Mouse (Mus musculus): ENCODE results near the gene Zc3h10. TPM values are rescaled to one million over a fixed set of nuclear protein-coding genes. Genes with fewer than 3 reads are reported as not detected.

The Zc3h10 gene
- 11.2 and 12.8 TPM in 2 replicates for polyA plus RNA-seq (2016; fragmentation: Nextera tagmentation; extraction: Ambion mirVana)

DNA sequence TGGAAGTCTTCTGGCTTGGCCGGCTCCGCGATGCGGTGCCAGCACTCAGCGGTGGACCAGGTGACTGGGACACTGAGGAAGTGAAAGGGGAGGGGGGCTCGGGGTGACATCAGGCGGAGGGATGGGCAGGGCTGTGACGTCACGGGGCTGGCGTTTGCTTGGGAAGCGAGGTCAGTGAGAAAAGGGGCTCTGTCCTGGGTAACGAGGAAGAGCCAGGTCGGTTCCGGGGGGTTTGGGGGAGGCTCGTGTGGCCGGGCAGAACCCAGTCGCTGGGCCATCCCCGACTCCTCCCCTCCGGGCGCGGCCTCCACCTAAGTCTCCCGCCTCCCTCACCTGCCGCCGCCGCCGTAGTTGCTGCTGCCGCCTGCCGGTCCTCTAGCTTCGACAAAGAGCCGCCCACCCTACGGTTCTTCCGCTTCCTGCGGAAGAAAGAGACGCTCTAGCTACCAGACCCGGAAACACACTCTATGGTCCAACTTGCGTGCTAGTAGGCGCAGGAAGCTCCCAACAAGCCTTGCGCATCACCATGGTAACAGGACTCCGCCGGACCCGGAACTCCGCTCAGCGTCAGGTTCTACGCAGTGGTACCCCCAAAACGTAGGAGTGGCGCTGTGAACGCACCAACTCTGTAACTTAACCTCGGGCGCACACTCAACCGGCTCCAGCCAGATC lies at the start of gene Zc3h10:
Gene Zc3h10 (minus strand): TSS at position 414 of the 672 bp plus-strand sequence.
- under 1% methylated on average over 46 of the region's 50 CpGs for WGBS
- peak within 1 kb of the TSS; percentile 96 for H3K27ac ChIP-seq
- peak; percentile 99 for DNase-seq (ENCODE audit: low spot score)
- peaks cover 17% of the 10 kb centered on the region for H3K4me1 ChIP-seq
- H3K9me3 ChIP-seq = no peaks in the 10 kb centered on the region
- peaks cover 33% of the 10 kb centered on the region for H3K36me3 ChIP-seq
- peak within 1 kb of the TSS; percentile 80 for H3K4me3 ChIP-seq
- H3K27me3 ChIP-seq (ENCODE audit: insufficient read depth, poor library complexity, severe bottlenecking) = no peaks in the 10 kb centered on the region

DNA sequence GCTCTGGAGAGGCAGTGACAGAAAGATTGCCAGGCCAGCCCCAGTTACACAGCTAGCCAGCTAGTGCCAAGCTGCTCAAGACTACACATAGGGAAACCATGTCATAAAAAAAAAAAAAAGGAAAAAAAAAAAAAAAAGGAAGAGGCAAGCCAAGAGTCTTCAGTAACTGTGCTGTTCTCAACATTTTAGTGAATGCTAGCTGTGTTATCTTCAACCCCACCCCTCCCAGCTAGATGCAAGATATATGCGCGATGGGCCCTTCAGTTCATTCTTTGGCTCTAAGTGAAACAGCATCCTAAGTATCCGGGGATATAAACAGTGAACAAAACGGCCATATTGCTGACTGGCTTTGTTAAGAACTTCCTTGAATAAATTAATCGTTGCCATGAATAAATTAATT lies 45.2 kb upstream of the Zc3h10 start:
- Histone ChIP-seq H3K4me1 (peaks cover 24% of the 10 kb centered on the region), H3K4me3 (no peak overlapping the region), H3K27ac (no peak overlapping the region), H3K9me3 (no peaks in the 10 kb centered on the region), H3K36me3 (no peaks in the 10 kb centered on the region), H3K27me3 (ENCODE audit: insufficient read depth, poor library complexity, severe bottlenecking) (peaks cover 19% of the 10 kb centered on the region)
- 63% methylated on average over 5 of the region's 5 CpGs for WGBS
- DNase-seq (ENCODE audit: low spot score) = no peak

DNA sequence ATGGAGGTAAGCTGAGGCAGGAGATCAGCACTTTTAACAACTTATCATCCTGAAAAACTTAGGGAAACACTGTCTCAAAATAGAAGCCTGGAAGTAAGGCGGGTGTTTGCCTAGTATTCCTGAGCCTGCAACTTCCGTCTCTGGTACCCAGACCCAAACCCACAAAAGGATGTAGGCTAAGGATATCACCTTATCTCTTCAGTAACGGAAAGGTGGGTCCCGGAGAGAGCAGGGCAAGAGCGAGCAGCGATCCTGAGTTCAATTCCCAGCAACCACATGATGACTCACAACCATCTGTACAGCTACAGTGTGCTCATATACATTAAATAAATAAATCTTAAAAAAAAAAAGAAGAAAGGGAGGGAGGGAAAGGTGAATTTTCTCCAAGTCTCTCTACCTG lies 43.9 kb upstream of the Zc3h10 start:
- DNase-seq (ENCODE audit: low spot score) = no peak
- no peaks in the 10 kb centered on the region for H3K36me3 ChIP-seq
- WGBS = 50% methylated on average over 6 of the region's 6 CpGs
- H3K9me3 ChIP-seq = no peaks in the 10 kb centered on the region
- H3K4me3 ChIP-seq = no peak overlapping the region
- H3K27ac ChIP-seq = no peak overlapping the region
- H3K4me1 ChIP-seq = peaks cover 34% of the 10 kb centered on the region
- peaks cover 33% of the 10 kb centered on the region for H3K27me3 ChIP-seq (ENCODE audit: insufficient read depth, poor library complexity, severe bottlenecking)

DNA sequence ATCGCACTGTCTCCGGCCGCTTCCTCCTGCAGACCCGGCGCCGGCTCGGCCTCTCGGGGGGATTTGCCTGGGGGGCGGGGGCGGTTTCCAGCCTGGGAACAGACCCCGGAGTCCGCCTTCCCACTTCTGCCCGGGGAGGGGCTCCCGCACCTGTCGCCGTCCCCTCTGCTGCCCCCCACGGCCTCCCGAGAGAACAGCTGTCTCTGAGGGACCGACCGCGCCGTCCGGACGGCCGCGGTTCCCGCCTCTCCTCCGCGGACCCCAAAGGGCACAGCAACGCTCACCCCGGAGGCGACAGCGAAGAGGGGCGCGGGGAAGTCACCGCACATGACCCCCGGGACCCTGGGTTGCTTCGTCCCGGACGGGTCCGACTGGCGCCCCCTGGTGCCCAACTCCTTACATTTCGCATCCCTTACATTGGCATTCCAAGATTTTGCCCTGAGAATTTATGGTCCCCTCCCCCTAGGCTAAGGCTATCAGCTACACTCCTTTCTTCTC lies 42.7 kb upstream of the Zc3h10 start:
- Histone ChIP-seq H3K4me1 (peaks cover 34% of the 10 kb centered on the region), H3K27me3 (ENCODE audit: insufficient read depth, poor library complexity, severe bottlenecking) (peaks cover 44% of the 10 kb centered on the region), H3K36me3 (no peaks in the 10 kb centered on the region), H3K9me3 (no peaks in the 10 kb centered on the region), H3K27ac (peak overlapping the region; percentile 83), H3K4me3 (peak overlapping the region; percentile 86)
- DNase-seq (ENCODE audit: low spot score) = no peak
- WGBS = 1% methylated on average over 43 of the region's 43 CpGs

DNA sequence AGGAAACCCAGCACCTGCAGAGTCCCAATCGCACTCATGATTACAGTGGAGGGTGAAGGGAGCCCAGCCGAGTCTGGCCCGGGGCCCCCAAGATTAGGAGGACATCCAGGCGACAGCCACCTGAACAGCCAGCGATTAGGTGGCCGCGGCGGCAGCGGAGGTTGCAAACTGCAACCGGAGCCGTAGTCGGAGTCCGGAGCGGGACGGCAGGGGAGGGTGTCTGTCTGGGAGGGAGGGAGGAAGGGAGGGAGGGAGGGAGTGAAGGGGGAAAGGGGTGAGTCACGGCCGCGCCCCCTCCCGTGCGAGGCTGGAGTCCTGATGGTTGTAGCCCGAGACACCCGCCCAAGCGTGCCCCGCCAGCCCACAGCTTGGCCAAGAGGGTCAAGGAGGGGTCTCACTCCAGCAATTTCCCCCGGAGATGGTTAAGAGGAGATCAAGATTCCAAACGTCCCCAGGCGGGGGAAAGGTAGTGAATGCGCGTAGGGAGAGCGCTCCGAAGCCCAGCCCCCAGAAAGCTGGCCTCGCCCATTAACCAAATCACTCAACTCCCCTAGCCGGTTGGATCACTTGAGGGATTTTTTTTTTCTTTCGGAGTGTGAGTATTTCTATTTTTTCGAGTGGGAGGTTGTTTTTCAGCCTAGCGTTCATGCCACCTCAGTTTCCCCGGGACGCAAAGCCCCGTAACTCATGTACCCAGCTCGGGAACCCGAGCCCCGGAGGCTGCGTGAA lies 42.1 kb upstream of the Zc3h10 start, which contains the start of gene Erbb3:
Gene Erbb3 (minus strand): TSS at position 189 of the 729 bp plus-strand sequence.
- Histone ChIP-seq H3K4me1 (peaks cover 34% of the 10 kb centered on the region), H3K4me3 (peak within 1 kb of the TSS; percentile 86), H3K27ac (peak within 1 kb of the TSS; percentile 83), H3K36me3 (no peaks in the 10 kb centered on the region), H3K9me3 (no peaks in the 10 kb centered on the region), H3K27me3 (ENCODE audit: insufficient read depth, poor library complexity, severe bottlenecking) (peaks cover 50% of the 10 kb centered on the region)
- DNase-seq (ENCODE audit: low spot score) = peak; percentile 80
- WGBS = under 1% methylated on average over 43 of the region's 43 CpGs

DNA sequence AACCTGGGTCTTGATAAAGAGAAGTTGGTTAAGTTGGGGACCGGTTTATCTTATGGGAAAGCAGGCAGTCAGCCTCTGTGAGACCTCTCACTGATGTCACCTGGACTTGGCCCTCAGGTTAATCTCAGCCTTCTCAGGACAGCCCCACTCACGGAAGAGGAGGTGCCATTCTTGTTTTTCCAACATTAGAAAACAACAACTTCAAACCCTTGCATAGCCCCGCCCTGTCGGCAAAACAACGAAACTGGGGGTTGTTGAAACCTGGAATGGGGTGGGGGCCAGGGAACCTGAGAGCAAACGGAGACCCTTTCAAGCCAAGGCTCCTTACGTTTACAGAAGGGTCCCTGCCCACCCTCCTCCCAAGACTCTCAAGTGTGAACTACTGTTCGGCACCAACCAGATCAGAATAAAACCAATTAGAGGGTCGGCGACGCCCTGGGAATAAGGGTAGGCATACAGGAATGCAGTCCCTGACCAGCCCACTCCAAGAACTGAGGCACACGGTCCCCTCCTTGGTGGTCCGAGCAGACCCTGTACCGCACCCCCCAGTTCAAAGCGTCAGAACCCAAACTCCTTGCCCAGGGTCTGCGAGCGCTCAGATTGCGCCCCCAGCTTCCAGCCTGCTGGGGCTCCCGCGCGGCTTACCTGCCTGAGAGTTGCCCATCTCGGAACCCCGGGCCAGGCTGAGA lies 41.3 kb upstream of the Zc3h10 start:
- Histone ChIP-seq H3K27ac (peak overlapping the region; percentile 83; the same call in 1 of the 2 replicates), H3K9me3 (no peaks in the 10 kb centered on the region), H3K4me3 (peak overlapping the region; percentile 86), H3K36me3 (no peaks in the 10 kb centered on the region), H3K27me3 (ENCODE audit: insufficient read depth, poor library complexity, severe bottlenecking) (peaks cover 53% of the 10 kb centered on the region), H3K4me1 (peaks cover 38% of the 10 kb centered on the region)
- WGBS = 1% methylated on average over 23 of the region's 23 CpGs
- no peak for DNase-seq (ENCODE audit: low spot score)

DNA sequence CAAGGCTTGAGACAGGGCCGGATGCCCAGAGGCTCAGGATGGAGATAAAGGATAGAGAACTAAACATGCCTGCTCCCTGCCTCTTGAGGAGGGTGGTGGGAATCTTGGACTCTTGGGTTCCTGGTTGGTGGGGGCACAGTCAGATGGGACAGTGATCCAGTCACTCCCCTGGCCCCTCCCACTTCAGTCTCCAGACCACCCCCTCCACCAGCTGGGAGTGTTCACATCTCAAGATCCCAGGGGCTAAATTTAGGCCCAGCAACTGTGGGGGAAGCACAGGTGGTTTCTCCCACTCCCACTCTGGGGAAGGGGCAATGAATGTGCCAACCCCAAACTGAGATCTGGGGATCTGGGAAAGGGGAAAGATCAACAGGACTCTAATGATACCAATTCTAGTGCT lies 40.6 kb upstream of the Zc3h10 start:
- Histone ChIP-seq H3K9me3 (no peaks in the 10 kb centered on the region), H3K27ac (0 out of 2 replicates have a peak overlapping the region, but pooled peaks have one; percentile 11), H3K4me1 (peaks cover 45% of the 10 kb centered on the region), H3K36me3 (no peaks in the 10 kb centered on the region), H3K27me3 (ENCODE audit: insufficient read depth, poor library complexity, severe bottlenecking) (peaks cover 53% of the 10 kb centered on the region), H3K4me3 (peak overlapping the region; percentile 86)
- DNase-seq (ENCODE audit: low spot score) = no peak
- WGBS = 31% methylated on average over 1 of the region's 1 CpGs

DNA sequence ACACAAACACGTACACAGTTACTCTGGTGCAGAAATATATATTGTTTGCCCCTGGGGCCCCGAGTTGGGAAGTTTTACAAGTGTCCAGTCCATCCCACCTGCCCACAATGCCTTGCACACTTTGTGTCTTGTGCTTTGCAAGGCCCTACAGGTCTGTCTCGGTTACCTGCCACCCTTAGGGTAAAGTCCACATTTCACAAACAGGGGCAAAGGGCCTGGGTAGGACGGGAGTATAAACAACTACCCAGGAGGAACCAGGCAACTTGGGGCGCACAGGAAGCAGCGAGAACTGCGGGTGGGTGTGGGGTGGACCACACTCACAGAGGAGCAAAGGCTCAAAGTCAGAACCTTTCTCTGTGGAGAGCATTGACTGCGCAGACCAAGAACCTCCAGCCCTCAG lies 40.1 kb upstream of the Zc3h10 start:
- Histone ChIP-seq H3K9me3 (no peaks in the 10 kb centered on the region), H3K27ac (0 out of 2 replicates have a peak overlapping the region, but pooled peaks have one; percentile 11), H3K4me1 (peaks cover 49% of the 10 kb centered on the region), H3K4me3 (peak overlapping the region; percentile 1; the same call in 1 of the 2 replicates), H3K27me3 (ENCODE audit: insufficient read depth, poor library complexity, severe bottlenecking) (peaks cover 53% of the 10 kb centered on the region), H3K36me3 (no peaks in the 10 kb centered on the region)
- DNase-seq (ENCODE audit: low spot score) = no peak
- WGBS = 53% methylated on average over 8 of the region's 8 CpGs

DNA sequence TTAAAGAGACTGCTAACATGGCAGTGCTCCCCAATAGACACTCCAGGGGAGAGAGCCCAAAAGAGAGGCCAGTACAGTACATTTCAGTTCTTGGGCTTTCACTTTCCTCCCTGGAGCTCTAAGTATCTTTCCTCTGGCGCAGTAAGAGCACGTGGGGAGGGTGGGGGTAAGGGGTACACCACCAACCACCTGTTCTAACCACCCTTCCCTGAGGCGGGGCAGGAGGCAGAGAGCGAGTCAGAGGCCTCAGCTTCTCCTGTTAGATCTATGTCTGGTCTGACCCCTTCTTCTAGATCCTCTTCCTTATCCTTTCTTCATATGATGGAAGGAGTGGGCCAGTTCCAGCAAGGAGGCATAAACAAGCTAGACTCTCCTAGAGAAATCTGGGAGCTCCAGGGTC lies 39.5 kb upstream of the Zc3h10 start:
- peaks cover 53% of the 10 kb centered on the region for H3K27me3 ChIP-seq (ENCODE audit: insufficient read depth, poor library complexity, severe bottlenecking)
- no peaks in the 10 kb centered on the region for H3K36me3 ChIP-seq
- whole genome bisulfite sequencing = 36% methylated on average over 4 of the region's 4 CpGs
- 0 out of 2 replicates have a peak overlapping the region, but pooled peaks have one; percentile 8 for H3K4me3 ChIP-seq
- peak overlapping the region; percentile 52; the same call in 1 of the 2 replicates for H3K27ac ChIP-seq
- DNase-seq (ENCODE audit: low spot score) = no peak
- peaks cover 49% of the 10 kb centered on the region for H3K4me1 ChIP-seq
- no peaks in the 10 kb centered on the region for H3K9me3 ChIP-seq

DNA sequence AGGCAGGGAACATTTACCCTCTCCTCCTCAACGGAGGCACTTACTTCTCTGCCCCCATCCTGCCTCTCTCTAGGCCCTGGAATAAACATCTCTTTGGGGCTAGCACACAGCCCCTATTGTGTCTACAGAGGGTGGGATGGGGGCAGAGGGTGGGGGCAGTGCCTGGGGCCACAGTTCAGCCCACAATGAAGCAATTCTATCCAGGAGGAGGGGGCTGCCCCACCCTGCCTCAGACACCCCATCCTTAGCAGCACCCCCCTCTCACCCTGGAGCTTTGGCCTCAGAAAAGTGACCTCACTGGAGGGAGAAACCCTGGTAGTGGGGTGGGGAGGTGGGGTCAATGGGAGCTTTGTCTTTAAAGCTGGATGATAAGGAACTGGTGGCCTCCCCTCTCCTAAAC lies 39.0 kb upstream of the Zc3h10 start:
- 11% methylated on average over 1 of the region's 1 CpGs for WGBS
- H3K4me3 ChIP-seq = 0 out of 2 replicates have a peak overlapping the region, but pooled peaks have one; percentile 8
- peaks cover 49% of the 10 kb centered on the region for H3K4me1 ChIP-seq
- H3K9me3 ChIP-seq = no peaks in the 10 kb centered on the region
- DNase-seq (ENCODE audit: low spot score) = no peak
- peaks cover 53% of the 10 kb centered on the region for H3K27me3 ChIP-seq (ENCODE audit: insufficient read depth, poor library complexity, severe bottlenecking)
- H3K27ac ChIP-seq = peak overlapping the region; percentile 52; the same call in 1 of the 2 replicates
- no peaks in the 10 kb centered on the region for H3K36me3 ChIP-seq

DNA sequence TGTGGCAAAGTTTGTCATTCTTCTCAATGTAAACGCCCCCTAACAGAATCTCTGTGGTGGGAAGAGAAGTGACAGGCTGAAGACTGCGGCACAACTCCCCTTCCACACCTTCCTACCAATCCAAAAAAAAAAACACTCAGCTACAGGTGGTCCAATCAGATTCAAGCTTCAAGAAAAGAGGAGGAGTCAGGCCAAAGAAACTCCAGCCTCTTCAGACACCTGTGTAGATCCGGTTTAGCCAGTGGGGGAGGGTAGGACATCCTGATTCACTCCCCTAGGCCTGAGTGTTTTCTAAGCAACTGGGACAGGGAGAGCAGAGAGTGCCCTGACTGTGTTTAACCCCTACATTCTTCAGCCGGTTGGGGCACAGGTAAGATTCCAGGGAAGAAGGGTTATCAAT lies 36.8 kb upstream of the Zc3h10 start:
- H3K36me3 ChIP-seq = no peaks in the 10 kb centered on the region
- DNase-seq (ENCODE audit: low spot score) = no peak
- WGBS = 8% methylated on average over 4 of the region's 4 CpGs
- H3K9me3 ChIP-seq = no peaks in the 10 kb centered on the region
- H3K27me3 ChIP-seq (ENCODE audit: insufficient read depth, poor library complexity, severe bottlenecking) = peaks cover 50% of the 10 kb centered on the region
- H3K27ac ChIP-seq = no peak overlapping the region
- H3K4me3 ChIP-seq = peak overlapping the region; percentile 45
- H3K4me1 ChIP-seq = peaks cover 37% of the 10 kb centered on the region

DNA sequence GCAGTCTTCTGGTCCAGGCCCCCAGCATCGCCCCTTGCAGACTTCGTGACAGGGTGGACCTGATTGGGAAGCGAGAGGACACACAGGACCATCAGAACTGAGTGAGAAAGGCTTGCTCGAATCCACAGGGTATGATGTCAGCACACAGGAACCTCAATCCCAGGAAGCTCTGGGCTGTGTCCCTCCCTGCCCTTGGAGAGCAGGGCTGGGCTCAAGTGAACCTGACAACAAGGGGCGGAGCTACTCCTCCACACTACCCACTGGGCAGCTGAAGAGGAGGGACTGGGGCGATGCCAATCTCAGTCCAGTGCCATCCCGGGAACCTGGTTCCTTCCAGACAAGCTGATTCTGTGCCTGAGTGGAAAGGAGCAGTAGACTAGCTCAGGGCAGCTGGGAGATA lies 36.1 kb upstream of the Zc3h10 start:
- no peaks in the 10 kb centered on the region for H3K36me3 ChIP-seq
- peak overlapping the region; percentile 45 for H3K4me3 ChIP-seq
- H3K27ac ChIP-seq = peak overlapping the region; percentile 80
- H3K9me3 ChIP-seq = no peaks in the 10 kb centered on the region
- peaks cover 42% of the 10 kb centered on the region for H3K27me3 ChIP-seq (ENCODE audit: insufficient read depth, poor library complexity, severe bottlenecking)
- 17% methylated on average over 7 of the region's 7 CpGs for WGBS
- peak; percentile 88 for DNase-seq (ENCODE audit: low spot score)
- peaks cover 32% of the 10 kb centered on the region for H3K4me1 ChIP-seq

Data from heart, embryonic 10.5 days (tissue).